Mouse (Mus musculus) lung, postnatal 0 days (tissue): ENCODE measurements at regions not wholly inside any gene's neighbourhood (a gene's known extent, or its start where the extent isn't known, plus 50 kb on each side); places are given as distances from the start of the nearest gene placed in this dataset.

Experiments used
- CTCF ChIP-seq: IDR thresholded peaks from 2 replicates; pipeline ENCODE4 v1.5.1; 2016; ENCODE audit warnings: antibody characterized with exemption, mild to moderate bottlenecking
- EP300 ChIP-seq: IDR thresholded peaks from 2 replicates; pipeline ENCODE4 v1.6.1; 2016; ENCODE audit warnings: antibody characterized with exemption, mild to moderate bottlenecking, control low read depth

DNA sequence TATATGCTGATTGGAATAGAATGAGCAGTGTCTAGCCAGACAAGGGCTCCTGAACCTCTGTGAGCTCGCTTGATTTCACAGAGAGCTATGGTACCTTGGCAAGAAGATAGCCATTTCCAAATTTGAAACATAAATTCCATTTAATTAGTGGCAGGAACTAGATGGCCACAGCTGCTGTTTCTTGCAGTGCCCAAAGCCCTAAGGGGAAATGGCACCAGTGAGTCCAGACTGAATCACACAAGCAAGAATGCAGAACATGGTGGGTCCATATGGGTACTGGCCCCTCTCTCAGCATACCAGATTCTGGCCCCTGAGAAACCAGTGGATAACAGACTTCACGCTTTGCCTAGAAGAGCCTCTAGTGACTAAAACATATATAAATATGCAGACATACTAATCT lies 246.2 kb upstream of the Kirrel3 start:
- TF ChIP-seq CTCF: no peak
- TF ChIP-seq EP300: no peak
